ENCODE assay signal across 22 mouse cellular contexts in genomic region chr2:155985776-155986175, GRCm38 (mm10). TPM values are rescaled to one million over a fixed set of nuclear protein-coding genes. Genes with fewer than 3 reads are reported as not detected.
DNase-seq lines count a peak whose midpoint lies in the region; ATAC-seq and TF ChIP-seq lines count a peak whose summit lies in the region.
"Had no signal": no experiment of that assay in that cellular context is flagged by ENCODE, and none has a peak within 500 bp of the region (broad histone marks: within the 10 kb centered on the region; RNA-seq: fewer than 3 reads in every experiment).

No protein-coding gene starts in this region.

- H3K4me1 ChIP-seq in liver, embryonic 12.5 days, result peaks cover 49% of the 10 kb centered on the region
- H3K4me1 ChIP-seq in thymus, adult 2 months (replicated peaks; ENCODE audit: control insufficient read depth, insufficient read depth, low read length), result peaks cover 56% of the 10 kb centered on the region
- H3K4me1 ChIP-seq in intestine, postnatal 0 days (replicated peaks; ENCODE audit: control insufficient read depth, insufficient read depth, low read length), result 0 out of 2 replicates have a peak, but pooled peaks cover 3% of the 10 kb centered on the region
- H3K4me1 ChIP-seq: embryonic facial prominence, embryonic 10.5 days; forebrain, embryonic 13.5 days; hindbrain, embryonic 10.5 days; hindbrain, embryonic 15.5 days had no signal

- TF ChIP-seq POLR2A in thymus, adult 2 months (IDR thresholded peaks at IDR 0.05; ENCODE audit: control insufficient read depth, extremely low read depth, insufficient read depth, low read length, poor library complexity), result 0 out of 2 replicates have a peak, but pooled peaks have one; percentile 34

- DNase-seq in liver, result no peak
- peak; percentile 75 for DNase-seq in thymus, adult 2 months
- peak; percentile 86 for DNase-seq in thymus, postnatal 14 days
- no peak for DNase-seq in layer of hippocampus, postnatal 36 days
- DNase-seq: adrenal gland, adult 2 months; adrenal gland, postnatal 25 days; cerebellum, adult 2 months; cerebellum, postnatal 10 days; gastrocnemius, adult 2 months; gastrocnemius, postnatal 25 days had no signal

- H3K27ac ChIP-seq in liver, embryonic 12.5 days, result 0 out of 2 replicates have a peak overlapping the region, but pooled peaks have one; percentile 93
- peak overlapping the region; percentile 93 for H3K27ac ChIP-seq in thymus, adult 2 months (ENCODE audit: control insufficient read depth, insufficient read depth, low read length)
- no peak overlapping the region for H3K27ac ChIP-seq in intestine, postnatal 0 days (ENCODE audit: low read depth, low read length)
- H3K27ac ChIP-seq: embryonic facial prominence, embryonic 10.5 days; forebrain, embryonic 13.5 days; gastrocnemius, adult 2 months; heart, embryonic 10.5 days; hindbrain, embryonic 10.5 days; hindbrain, embryonic 15.5 days had no signal

- 91% methylated on average over 7 of the region's 7 CpGs for WGBS in liver, embryonic 12.5 days (ENCODE audit: insufficient replicate concordance)
- WGBS in thymus, adult 2 months, result 28% methylated on average over 7 of the region's 7 CpGs
- 94% methylated on average over 7 of the region's 7 CpGs for WGBS in intestine, postnatal 0 days

- peak; percentile 18; the same call in 1 of the 2 replicates for TF ChIP-seq CTCF in thymus, adult 2 months (IDR thresholded peaks at IDR 0.05; ENCODE audit: borderline replicate concordance, control insufficient read depth, extremely low read depth, insufficient read depth, low read length, poor library complexity)
- no peak for TF ChIP-seq CTCF in intestine, postnatal 0 days (IDR thresholded peaks at IDR 0.05; ENCODE audit: low read depth)

- H3K27me3 ChIP-seq in liver, embryonic 12.5 days (replicated peaks), result no peaks in the 10 kb centered on the region
- H3K27me3 ChIP-seq in thymus, adult 2 months (ENCODE audit: control insufficient read depth, insufficient read depth, low read length), result no peaks in the 10 kb centered on the region
- no peaks in the 10 kb centered on the region for H3K27me3 ChIP-seq in intestine, postnatal 0 days (replicated peaks; ENCODE audit: control insufficient read depth, insufficient read depth, low read length)
- H3K27me3 ChIP-seq: CH12.LX; forebrain, embryonic 13.5 days; hindbrain, embryonic 15.5 days had no signal

- no peak overlapping the region for H3K4me3 ChIP-seq in liver, embryonic 12.5 days
- peak overlapping the region; percentile 7 for H3K4me3 ChIP-seq in thymus, adult 2 months (ENCODE audit: control insufficient read depth, insufficient read depth, low read length)
- H3K4me3 ChIP-seq in intestine, postnatal 0 days (ENCODE audit: low read depth, low read length), result no peak overlapping the region
- H3K4me3 ChIP-seq: embryonic facial prominence, embryonic 10.5 days; forebrain, embryonic 13.5 days; gastrocnemius, adult 2 months; heart, embryonic 10.5 days; hindbrain, embryonic 10.5 days; hindbrain, embryonic 15.5 days had no signal

- H3K36me3 ChIP-seq in liver, embryonic 12.5 days, result peaks cover 97% of the 10 kb centered on the region
- peaks cover 8% of the 10 kb centered on the region for H3K36me3 ChIP-seq in thymus, adult 2 months (ENCODE audit: control insufficient read depth, insufficient read depth, low read length)
- peaks cover 71% of the 10 kb centered on the region for H3K36me3 ChIP-seq in intestine, postnatal 0 days (ENCODE audit: control insufficient read depth, insufficient read depth)

- ATAC-seq in liver, embryonic 12.5 days, result no peak
- ATAC-seq in intestine, postnatal 0 days, result no peak
- ATAC-seq: forebrain, embryonic 13.5 days had no signal

- no peaks in the 10 kb centered on the region for H3K9me3 ChIP-seq in liver, embryonic 12.5 days (replicated peaks)
- H3K9me3 ChIP-seq in intestine, postnatal 0 days (ENCODE audit: control insufficient read depth), result no peaks in the 10 kb centered on the region
- H3K9me3 ChIP-seq: embryonic facial prominence, embryonic 10.5 days; forebrain, embryonic 13.5 days; heart, embryonic 10.5 days; hindbrain, embryonic 10.5 days; hindbrain, embryonic 15.5 days had no signal

- no peak overlapping the region for H3K9ac ChIP-seq in liver, embryonic 12.5 days
- no peak overlapping the region for H3K9ac ChIP-seq in intestine, postnatal 0 days (ENCODE audit: low read depth, low read length)
- H3K9ac ChIP-seq: forebrain, embryonic 13.5 days; hindbrain, embryonic 15.5 days had no signal

- H3K4me2 ChIP-seq in liver, embryonic 12.5 days, result no peak overlapping the region
- no peak overlapping the region for H3K4me2 ChIP-seq in intestine, postnatal 0 days (replicated peaks; ENCODE audit: low read depth)
- H3K4me2 ChIP-seq: forebrain, embryonic 13.5 days; hindbrain, embryonic 15.5 days had no signal

RNA-seq across cellular contexts. Expression of gene 6430550D23Rik, which starts 22.0 kb away (rescaled TPM):
- 1.3 and 1.6 TPM in 2 replicates for polyA plus RNA-seq in liver, embryonic 12.5 days (2016; fragmentation: Nextera tagmentation; extraction: Ambion mirVana)
- 3.8 and 4.2 TPM in 2 replicates for polyA plus RNA-seq in thymus, adult 2 months (2012; rRNA removed)
- 1 to 10 TPM; 1.6 to 2.0 TPM for total RNA-seq in layer of hippocampus, postnatal 36 days (2021)
- 0.59 and 1.5 TPM in 2 replicates for polyA plus RNA-seq in intestine, postnatal 0 days (2015; fragmentation: Nextera tagmentation; extraction: Ambion mirVana)
- total RNA-seq: granulocyte monocyte progenitor cell, adult 5-6 weeks had no signal

RNA-seq across cellular contexts. Expression of gene Ergic3, which starts 22.1 kb away (rescaled TPM):
- 100 and 104 TPM in 2 replicates for polyA plus RNA-seq in liver, embryonic 12.5 days (2016; fragmentation: Nextera tagmentation; extraction: Ambion mirVana)
- 273 and 293 TPM in 2 replicates for polyA plus RNA-seq in thymus, adult 2 months (2012; rRNA removed)
- total RNA-seq in layer of hippocampus, postnatal 36 days (2021), result 100 to 1,000 TPM; 181 to 202 TPM
- 227 and 235 TPM in 2 replicates for polyA plus RNA-seq in intestine, postnatal 0 days (2015; fragmentation: Nextera tagmentation; extraction: Ambion mirVana)

RNA-seq across cellular contexts. Expression of gene Cep250, which starts 29.5 kb away (rescaled TPM):
- polyA plus RNA-seq in liver, embryonic 12.5 days (2016; fragmentation: Nextera tagmentation; extraction: Ambion mirVana), result 20.7 and 21.4 TPM in 2 replicates
- 31.6 and 36.7 TPM in 2 replicates for polyA plus RNA-seq in thymus, adult 2 months (2012; rRNA removed)
- total RNA-seq in layer of hippocampus, postnatal 36 days (2021), result 10 to 100 TPM; 20.1 to 21.5 TPM
- polyA plus RNA-seq in intestine, postnatal 0 days (2015; fragmentation: Nextera tagmentation; extraction: Ambion mirVana), result 4.0 and 5.9 TPM in 2 replicates

RNA-seq across cellular contexts. Expression of gene Gdf5, which starts 40.6 kb away (rescaled TPM):
- polyA plus RNA-seq in liver, embryonic 12.5 days (2016; fragmentation: Nextera tagmentation; extraction: Ambion mirVana), result 0.07 and 0.23 TPM in 2 replicates
- polyA plus RNA-seq in thymus, adult 2 months (2012; rRNA removed), result 0.23 and 0.31 TPM in 2 replicates
- total RNA-seq in layer of hippocampus, postnatal 36 days (2021), result not detected
- polyA plus RNA-seq in intestine, postnatal 0 days (2015; fragmentation: Nextera tagmentation; extraction: Ambion mirVana), result 0.26 and 1.0 TPM in 2 replicates
- total RNA-seq: CH12.LX; gastrocnemius, postnatal 25 days; granulocyte monocyte progenitor cell, adult 5-6 weeks; heart, postnatal 25 days had no signal

RNA-seq across cellular contexts. Expression of gene Gm15557, which starts 45.2 kb away (rescaled TPM):
- polyA plus RNA-seq in liver, embryonic 12.5 days (2016; fragmentation: Nextera tagmentation; extraction: Ambion mirVana), result not detected in 2 replicates
- polyA plus RNA-seq in thymus, adult 2 months (2012; rRNA removed), result not detected in 2 replicates
- total RNA-seq in layer of hippocampus, postnatal 36 days (2021), result not detected
- not detected in 2 replicates for polyA plus RNA-seq in intestine, postnatal 0 days (2015; fragmentation: Nextera tagmentation; extraction: Ambion mirVana)
- total RNA-seq: adrenal gland, adult 2 months; adrenal gland, postnatal 25 days; CH12.LX; gastrocnemius, adult 2 months; gastrocnemius, postnatal 25 days; granulocyte monocyte progenitor cell, adult 5-6 weeks; heart, postnatal 25 days had no signal
- polyA plus RNA-seq: adrenal gland, adult 2 months; cerebellum, adult 2 months; embryonic facial prominence, embryonic 14.5 days; forebrain, embryonic 13.5 days; heart, embryonic 10.5 days; heart, embryonic 14.5 days; hindbrain, embryonic 10.5 days; hindbrain, embryonic 15.5 days had no signal

Comparison
In these comparisons a context has a peak if more than half of its experiments do, and no peak if none do; other contexts are left out.
1. DNase-seq: peak in thymus, adult 2 months (single experiment) and thymus, postnatal 14 days (single experiment); none in liver (single experiment) and layer of hippocampus, postnatal 36 days (0 of 2).